Mouse (Mus musculus): ENCODE results near the gene Galk2.

Gene Galk2

DNA sequence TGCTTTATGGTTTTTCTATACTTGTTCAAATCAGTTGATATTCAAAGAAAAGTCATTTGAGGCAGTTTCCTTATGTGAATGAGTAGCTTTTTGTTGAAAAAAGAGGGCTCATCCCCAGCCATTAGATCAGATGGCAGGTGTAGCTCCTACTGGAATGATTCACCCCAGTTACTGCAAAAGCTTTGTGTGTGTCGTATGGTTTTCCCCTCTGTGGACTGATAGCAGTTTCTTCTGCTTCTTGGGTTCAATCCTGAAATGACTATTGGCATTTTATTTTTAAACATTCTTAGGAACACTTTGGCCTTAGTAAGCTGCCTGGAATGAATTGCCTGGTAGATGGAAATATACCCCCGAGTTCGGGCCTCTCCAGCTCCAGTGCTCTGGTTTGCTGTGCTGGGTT, 37.4 kb downstream of the Galk2 start:
- no peak for DNase-seq (ENCODE audit: low read depth, low spot score)

DNA sequence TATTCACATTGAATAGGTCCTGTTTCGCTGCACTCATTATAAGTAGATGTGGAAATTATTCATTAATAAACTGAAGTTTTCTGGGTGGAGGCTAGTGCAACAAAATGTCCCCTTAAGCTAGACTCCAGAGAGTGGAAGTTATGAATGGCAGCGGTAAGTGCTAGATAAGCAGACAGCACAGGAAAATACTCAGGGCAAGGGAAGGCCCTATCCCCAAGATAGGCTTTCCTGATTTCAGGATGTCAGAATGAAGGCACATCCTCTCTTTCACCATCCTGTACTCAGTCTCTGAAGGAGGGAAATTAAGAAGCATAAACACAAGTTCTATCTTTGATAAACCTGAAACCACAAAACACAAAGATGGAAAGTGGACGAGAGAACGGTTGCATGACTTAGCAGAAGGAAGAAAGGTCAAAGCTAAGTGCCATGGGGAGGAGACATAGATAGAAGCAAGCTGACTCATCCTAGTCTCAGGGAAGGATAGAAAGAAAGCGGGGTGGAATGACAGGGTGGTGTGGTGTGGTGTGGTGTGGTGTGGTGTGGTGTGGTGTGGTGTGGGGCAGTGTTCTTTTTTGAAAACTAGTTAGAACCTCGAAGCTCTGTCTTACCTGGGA, 42.0 kb downstream of the Galk2 start:
- DNase-seq (ENCODE audit: low read depth, low spot score) = no peak

- DNase-seq (ENCODE audit: low read depth, low spot score) = no peak
Measured at GRCm38 (mm10) chr2:125901426-125901825, 42.5 kb downstream of the Galk2 start.

DNA sequence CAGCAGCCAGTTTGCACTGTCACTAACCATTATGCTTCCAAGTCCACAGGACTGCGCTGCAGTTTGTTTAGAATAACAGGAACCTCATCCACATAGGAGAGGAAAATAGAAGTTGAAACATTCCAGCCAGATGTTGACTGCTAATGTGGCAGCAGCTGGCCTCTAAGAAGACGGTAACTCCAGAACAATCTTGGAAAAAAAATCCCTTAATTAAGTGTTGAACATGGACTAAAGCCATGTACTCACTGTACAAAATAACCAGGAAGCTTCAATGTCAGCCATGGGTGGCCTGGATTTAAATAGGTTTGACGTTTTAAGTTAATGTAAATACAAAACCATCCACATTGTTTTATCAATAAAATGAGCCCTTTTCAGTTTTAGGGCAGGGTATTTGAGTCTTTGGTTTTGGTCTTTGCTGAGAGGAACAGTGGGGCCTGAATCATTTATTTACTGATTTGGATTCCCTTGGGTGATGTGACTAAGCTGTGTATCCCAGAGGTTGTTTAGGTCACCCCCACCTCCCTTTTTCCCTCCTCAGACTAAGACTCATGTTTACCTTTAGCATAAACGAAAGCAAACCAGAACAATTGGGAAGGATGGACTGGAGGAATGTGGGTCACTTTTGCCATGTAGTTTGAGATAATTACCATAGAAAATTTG, 47.6 kb downstream of the Galk2 start:
- DNase-seq (ENCODE audit: low read depth, low spot score) = no peak

DNA sequence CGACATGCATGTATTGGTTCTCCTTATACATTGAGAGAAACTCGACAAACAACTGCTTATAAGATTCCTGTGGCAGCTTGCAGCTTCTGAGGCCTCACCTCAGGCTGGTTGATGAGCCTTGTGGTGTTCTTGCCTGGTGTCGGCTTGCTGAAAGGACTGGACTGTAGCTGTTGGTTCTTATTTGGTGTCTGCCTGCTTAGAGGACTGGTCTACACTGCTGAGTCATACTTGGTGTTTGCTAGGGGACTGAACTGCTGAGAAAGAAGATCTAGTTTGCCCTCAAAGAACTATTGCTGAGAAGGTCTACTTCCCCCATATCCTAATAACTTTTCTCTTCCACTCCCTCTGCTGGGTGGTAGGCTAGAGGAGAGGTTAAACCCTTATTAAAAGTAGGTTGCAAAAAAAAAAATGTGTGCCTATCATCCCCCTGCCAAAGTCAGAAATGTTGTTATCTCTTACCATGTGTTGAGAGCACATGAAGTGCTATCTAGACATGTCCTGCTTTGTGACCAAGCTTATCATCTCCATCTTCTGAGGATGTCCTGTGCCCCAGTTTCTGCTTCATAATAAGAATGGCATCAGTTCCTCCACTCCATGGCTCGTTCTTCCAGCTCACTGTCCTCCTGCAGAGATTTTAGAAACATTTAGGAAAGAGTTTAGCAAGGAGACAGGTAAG, 48.8 kb downstream of the Galk2 start:
- DNase-seq (ENCODE audit: low read depth, low spot score) = no peak

GRCm38 (mm10) chr2:125914167-125914566, 55.3 kb downstream of the Galk2 start:
- no peak for DNase-seq (ENCODE audit: low read depth, low spot score)

- DNase-seq (ENCODE audit: low read depth, low spot score) = no peak
Measured at GRCm38 (mm10) chr2:125914713-125915112, 55.8 kb downstream of the Galk2 start.

GRCm38 (mm10) chr2:125916652-125917296, 57.9 kb downstream of the Galk2 start:
- DNase-seq (ENCODE audit: low read depth, low spot score) = no peak

- DNase-seq (ENCODE audit: low read depth, low spot score) = no peak
Measured at GRCm38 (mm10) chr2:125917297-125917679, 58.4 kb downstream of the Galk2 start.

- no peak for DNase-seq (ENCODE audit: low read depth, low spot score)
Measured at GRCm38 (mm10) chr2:125921273-125921672, 62.4 kb downstream of the Galk2 start.

- DNase-seq (ENCODE audit: low read depth, low spot score) = no peak
Measured at GRCm38 (mm10) chr2:125922149-125922548, 63.2 kb downstream of the Galk2 start.

GRCm38 (mm10) chr2:125922877-125923276, 64.0 kb downstream of the Galk2 start:
- DNase-seq (ENCODE audit: low read depth, low spot score) = no peak

DNA sequence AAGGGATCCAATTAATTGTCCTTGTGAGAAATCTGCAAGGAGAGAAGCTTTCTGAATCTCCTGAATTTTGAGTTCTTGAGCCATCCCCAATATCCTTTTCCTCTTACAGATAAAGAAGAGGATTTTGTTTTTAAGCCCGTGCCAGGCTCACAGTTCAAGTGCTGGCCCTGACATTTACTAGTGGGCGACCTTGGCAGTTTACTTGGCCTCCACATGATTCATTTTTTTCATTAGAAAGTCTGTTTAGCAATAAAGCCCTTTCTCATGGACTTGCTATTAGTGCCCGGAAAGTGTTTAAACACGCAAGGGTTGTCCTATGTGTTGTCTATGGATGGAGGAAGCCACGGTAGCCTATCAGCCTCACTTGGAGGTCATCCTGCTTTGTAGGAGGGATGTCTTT, 64.4 kb downstream of the Galk2 start:
- no peak for DNase-seq (ENCODE audit: low read depth, low spot score)

GRCm38 (mm10) chr2:125924554-125924953, 65.6 kb downstream of the Galk2 start:
- no peak for DNase-seq (ENCODE audit: low read depth, low spot score)

GRCm38 (mm10) chr2:125925081-125925480, 66.2 kb downstream of the Galk2 start:
- DNase-seq (ENCODE audit: low read depth, low spot score) = no peak

DNA sequence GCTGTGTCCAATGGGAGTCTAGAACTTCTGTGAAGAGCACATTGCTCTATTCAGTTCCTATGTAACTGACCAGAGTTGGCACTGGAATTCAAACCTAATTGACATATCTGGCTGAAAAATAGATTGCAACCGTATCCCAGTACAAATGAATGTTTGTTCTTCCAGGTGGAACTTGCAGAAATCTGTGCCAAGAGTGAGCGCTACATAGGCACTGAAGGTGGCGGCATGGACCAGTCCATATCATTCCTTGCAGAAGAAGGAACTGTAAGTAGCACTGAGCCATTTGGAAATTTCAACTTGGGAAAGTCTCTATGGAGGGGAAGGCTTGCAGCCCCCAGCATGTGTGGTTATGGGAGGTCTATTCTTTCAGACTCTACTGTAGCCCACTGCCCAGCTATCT, 70.5 kb downstream of the Galk2 start:
- DNase-seq (ENCODE audit: low read depth, low spot score) = no peak

- no peak for DNase-seq (ENCODE audit: low read depth, low spot score)
Measured at GRCm38 (mm10) chr2:125929872-125930271, 71.0 kb downstream of the Galk2 start.

GRCm38 (mm10) chr2:125931193-125931592, 72.3 kb downstream of the Galk2 start:
- no peak for DNase-seq (ENCODE audit: low read depth, low spot score)

- DNase-seq (ENCODE audit: low read depth, low spot score) = no peak
Measured at GRCm38 (mm10) chr2:125932734-125933133, 73.8 kb downstream of the Galk2 start.

GRCm38 (mm10) chr2:125933977-125934376, 75.1 kb downstream of the Galk2 start:
- DNase-seq (ENCODE audit: low read depth, low spot score) = no peak

DNA sequence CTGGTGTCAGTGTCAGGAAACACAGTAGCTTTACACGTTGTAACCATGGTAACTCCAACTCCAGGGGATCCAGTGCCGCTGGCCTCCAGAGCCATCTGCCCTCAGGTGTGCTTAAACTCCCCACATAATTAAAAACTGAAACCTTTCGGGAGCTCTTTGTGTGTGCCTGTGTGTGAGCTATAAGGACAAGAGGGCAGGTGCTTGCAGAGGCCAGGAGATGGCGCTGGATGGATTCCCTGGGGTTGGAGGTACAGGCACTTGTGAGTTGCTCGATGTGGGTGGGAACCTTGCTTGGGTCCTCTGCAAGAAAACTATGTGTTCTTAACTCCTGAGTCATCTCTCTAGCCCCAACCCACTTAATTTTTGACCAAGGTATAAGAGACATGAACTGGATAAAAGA, 77.5 kb downstream of the Galk2 start:
- DNase-seq (ENCODE audit: low read depth, low spot score) = no peak

- DNase-seq (ENCODE audit: low read depth, low spot score) = no peak
Measured at GRCm38 (mm10) chr2:125938993-125939642, 80.2 kb downstream of the Galk2 start.

Data from telencephalon, adult 2 months (tissue).